Mouse (Mus musculus) ES-Bruce4 (cell line): ENCODE results near the gene Tex48. TPM values are rescaled to one million over a fixed set of nuclear protein-coding genes. Genes with fewer than 3 reads are reported as not detected.

Experiments
- H3K27ac ChIP-seq: 2 replicates; pipeline ENCODE4 v1.5.1; 2012; ENCODE audit warnings: low read length, inconsistent platforms; ENCODE audit not compliant: insufficient read depth
- H3K27me3 ChIP-seq: 2 replicates; pipeline ENCODE4 v1.6.1; 2012; ENCODE audit warnings: mild to moderate bottlenecking, low read length, inconsistent platforms; ENCODE audit not compliant: control insufficient read depth, poor library complexity, insufficient read depth, severe bottlenecking
- H3K36me3 ChIP-seq: 2 replicates; pipeline ENCODE4 v1.6.1; 2012; ENCODE audit warnings: inconsistent platforms, mild to moderate bottlenecking, low read length, moderate library complexity; ENCODE audit not compliant: control insufficient read depth, poor library complexity, insufficient read depth, severe bottlenecking
- H3K4me1 ChIP-seq: one replicate; pipeline ENCODE4 v1.8.1; 2011; ENCODE audit warnings: low read length; ENCODE audit not compliant: control insufficient read depth, insufficient read depth
- H3K4me3 ChIP-seq: 2 replicates; pipeline ENCODE4 v1.5.1; 2011; ENCODE audit warnings: low read depth, mild to moderate bottlenecking, low read length
- H3K9ac ChIP-seq: 2 replicates; pipeline ENCODE4 v1.6.1; 2012; ENCODE audit warnings: low read depth, mild to moderate bottlenecking, inconsistent platforms; ENCODE audit not compliant: poor library complexity, severe bottlenecking
- H3K9me3 ChIP-seq: replicated peaks from 2 replicates; pipeline ENCODE4 v1.6.1; 2012; ENCODE audit warnings: mild to moderate bottlenecking, low read length, inconsistent platforms; ENCODE audit not compliant: control insufficient read depth, poor library complexity, insufficient read depth, severe bottlenecking
- CTCF ChIP-seq: IDR thresholded peaks from one replicate; pipeline ENCODE4 v1.8.1; 2011; ENCODE audit warnings: low read depth, low read length
- EP300 ChIP-seq: IDR thresholded peaks from 2 replicates; pipeline ENCODE4 v1.6.1; 2011; ENCODE audit warnings: low read depth, low read length; ENCODE audit not compliant: insufficient read depth
- POLR2A ChIP-seq: IDR thresholded peaks from one replicate; pipeline ENCODE4 v1.8.1; 2011; ENCODE audit warnings: low read length; ENCODE audit not compliant: insufficient read depth
- polyA plus RNA-seq: library from polyadenylated mRNA; stranded (reverse); fragments of >200 nt; gene quantifications from 2 replicates; pipeline ENCODE4 v1.2.4, GENCODE M21; 2011; ENCODE audit warnings: low read depth; ENCODE audit not compliant: missing spikeins, insufficient read depth, insufficient read length

The Tex48 gene
- polyA plus RNA-seq, 1 experiment: not detected

GRCm38 (mm10) chr4:63562742-63563141, 59.5 kb downstream of the Tex48 start:
- Histone ChIP-seq H3K36me3 (no peaks in the 10 kb centered on the region), H3K9ac (no peak overlapping the region), H3K27ac (no peak overlapping the region), H3K27me3 (no peaks in the 10 kb centered on the region), H3K4me3 (no peak overlapping the region), H3K9me3 (no peaks in the 10 kb centered on the region), H3K4me1 (no peaks in the 10 kb centered on the region)
- TF ChIP-seq POLR2A: no peak
- TF ChIP-seq EP300: no peak
- no peak for TF ChIP-seq CTCF

GRCm38 (mm10) chr4:63561861-63562675, 60.2 kb downstream of the Tex48 start:
- Histone ChIP-seq H3K4me1 (peaks cover 2% of the 10 kb centered on the region), H3K4me3 (no peak overlapping the region), H3K9ac (no peak overlapping the region), H3K27me3 (no peaks in the 10 kb centered on the region), H3K36me3 (no peaks in the 10 kb centered on the region), H3K9me3 (no peaks in the 10 kb centered on the region), H3K27ac (no peak overlapping the region)
- no peak for TF ChIP-seq POLR2A
- TF ChIP-seq CTCF: no peak
- TF ChIP-seq EP300: no peak

- Histone ChIP-seq H3K36me3 (no peaks in the 10 kb centered on the region), H3K9ac (no peak overlapping the region), H3K4me3 (no peak overlapping the region), H3K27ac (no peak overlapping the region), H3K27me3 (no peaks in the 10 kb centered on the region), H3K4me1 (peaks cover 2% of the 10 kb centered on the region), H3K9me3 (no peaks in the 10 kb centered on the region)
- no peak for TF ChIP-seq EP300
- TF ChIP-seq POLR2A: no peak
- TF ChIP-seq CTCF: peak; percentile 34
Observed at GRCm38 (mm10) chr4:63560079-63560478, 62.1 kb downstream of the Tex48 start.

GRCm38 (mm10) chr4:63559127-63559697, 63.0 kb downstream of the Tex48 start:
- Histone ChIP-seq H3K4me3 (peak overlapping the region; percentile 74), H3K36me3 (no peaks in the 10 kb centered on the region), H3K9ac (peak overlapping the region; percentile 90), H3K27ac (no peak overlapping the region), H3K4me1 (peaks cover 2% of the 10 kb centered on the region), H3K27me3 (no peaks in the 10 kb centered on the region), H3K9me3 (no peaks in the 10 kb centered on the region)
- TF ChIP-seq EP300 (no peak), POLR2A (no peak), CTCF (no peak)

- Histone ChIP-seq H3K4me1 (peaks cover 2% of the 10 kb centered on the region), H3K9ac (peak within 1 kb of the TSS; percentile 90), H3K9me3 (no peaks in the 10 kb centered on the region), H3K27ac (no peak within 1 kb of the TSS), H3K4me3 (peak within 1 kb of the TSS; percentile 74), H3K36me3 (no peaks in the 10 kb centered on the region), H3K27me3 (no peaks in the 10 kb centered on the region)
- TF ChIP-seq POLR2A: peak; percentile 53
- no peak for TF ChIP-seq EP300
Observed at GRCm38 (mm10) chr4:63558407-63559081, 63.7 kb downstream of the Tex48 start, which contains the start of gene Tmem268. Gene Tmem268 (plus strand): TSS chr4:63558781.
